Mouse (Mus musculus) hindbrain, embryonic 12.5 days (tissue): ENCODE measurements around the gene Irf3. TPM values are rescaled to one million over a fixed set of nuclear protein-coding genes. Genes with fewer than 3 reads are reported as not detected.
A peak's percentile ranks its signal among the peaks of the same experiment; 100 is the strongest.

Experiments
- ATAC-seq: fragments of 200-750 bp; cut with Nextera tagmentation; 2 replicates; pipeline ENCODE4 v1.8.0; 2017; ENCODE audit warnings: moderate TSS enrichment; ENCODE audit not compliant: low FRiP score
- H3K27ac ChIP-seq: fragments of 300-500 bp; sonication (generic); 2 replicates; pipeline ENCODE4 v1.5.1; 2016; ENCODE audit warnings: mild to moderate bottlenecking
- H3K27me3 ChIP-seq: fragments of 300-500 bp; sonication (generic); 2 replicates; pipeline ENCODE4 v1.6.1; 2016; ENCODE audit warnings: mild to moderate bottlenecking
- H3K36me3 ChIP-seq: fragments of 300-500 bp; sonication (generic); 2 replicates; pipeline ENCODE4 v1.6.1; 2016; ENCODE audit warnings: mild to moderate bottlenecking
- H3K4me1 ChIP-seq: fragments of 300-500 bp; sonication (generic); 2 replicates; pipeline ENCODE4 v1.6.1; 2016
- H3K4me2 ChIP-seq: fragments of 300-500 bp; sonication (generic); replicated peaks from 2 replicates; pipeline ENCODE4 v1.6.1; 2016; ENCODE audit warnings: mild to moderate bottlenecking
- H3K4me3 ChIP-seq: fragments of 300-500 bp; sonication (generic); 2 replicates; pipeline ENCODE4 v1.5.1; 2016; ENCODE audit warnings: mild to moderate bottlenecking
- H3K9ac ChIP-seq: fragments of 300-500 bp; sonication (generic); 2 replicates; pipeline ENCODE4 v1.6.1; 2016; ENCODE audit warnings: mild to moderate bottlenecking, moderate library complexity
- H3K9me3 ChIP-seq: fragments of 300-500 bp; sonication (generic); replicated peaks from 2 replicates; pipeline ENCODE4 v1.6.1; 2016; ENCODE audit warnings: mild to moderate bottlenecking
- WGBS: fragments of 180-500 bp; shearing (Covaris S2); methylation state at CpG from one replicate; pipeline ENCODE4 v1.1.7; 2016; 5-methylcytosine and 5-hydroxymethylcytosine counted together
- polyA plus RNA-seq: library from polyadenylated mRNA; unstranded; fragments of >200 nt; fragmentation: Nextera tagmentation; extraction: Ambion mirVana; gene quantifications from 2 replicates; pipeline ENCODE4 v1.2.1, GENCODE M21; 2016

Irf3 gene
- polyA plus RNA-seq, 1 experiment from 2014 or later, result 74.3 TPM

GRCm38 (mm10) chr7:45027761-45028160 lies 30.3 kb downstream of the Irf3 start:
- Histone ChIP-seq H3K27me3 (no peaks in the 10 kb centered on the region), H3K9ac (no peak overlapping the region), H3K4me1 (peaks cover 12% of the 10 kb centered on the region), H3K36me3 (peaks cover 63% of the 10 kb centered on the region), H3K27ac (no peak overlapping the region), H3K9me3 (no peaks in the 10 kb centered on the region), H3K4me3 (no peak overlapping the region), H3K4me2 (no peak overlapping the region)
- ATAC-seq, result no peak
- WGBS, result 93% methylated on average over 9 of the region's 9 CpGs

GRCm38 (mm10) chr7:45028351-45028750 lies 30.9 kb downstream of the Irf3 start:
- Histone ChIP-seq H3K4me1 (peaks cover 12% of the 10 kb centered on the region), H3K36me3 (peaks cover 69% of the 10 kb centered on the region), H3K9me3 (no peaks in the 10 kb centered on the region), H3K9ac (no peak overlapping the region), H3K4me3 (no peak overlapping the region), H3K27ac (no peak overlapping the region), H3K4me2 (no peak overlapping the region), H3K27me3 (no peaks in the 10 kb centered on the region)
- no peak for ATAC-seq
- WGBS, result 93% methylated on average over 10 of the region's 11 CpGs

- H3K4me1 ChIP-seq, result peaks cover 12% of the 10 kb centered on the region
- WGBS, result 94% methylated on average over 6 of the region's 6 CpGs
- H3K4me3 ChIP-seq, result no peak overlapping the region
- H3K36me3 ChIP-seq, result peaks cover 85% of the 10 kb centered on the region
- H3K4me2 ChIP-seq, result no peak overlapping the region
- H3K9me3 ChIP-seq, result no peaks in the 10 kb centered on the region
- no peak for ATAC-seq
- no peak overlapping the region for H3K27ac ChIP-seq
- no peak overlapping the region for H3K9ac ChIP-seq
- H3K27me3 ChIP-seq, result no peaks in the 10 kb centered on the region
Measured at GRCm38 (mm10) chr7:45029995-45030394, 32.5 kb downstream of the Irf3 start.

- Histone ChIP-seq H3K9me3 (no peaks in the 10 kb centered on the region), H3K4me3 (no peak overlapping the region), H3K27me3 (no peaks in the 10 kb centered on the region), H3K36me3 (peaks cover 94% of the 10 kb centered on the region), H3K4me1 (peaks cover 8% of the 10 kb centered on the region; the same call in 1 of the 2 replicates), H3K4me2 (no peak overlapping the region), H3K27ac (no peak overlapping the region), H3K9ac (peak overlapping the region; percentile 23; the same call in 1 of the 2 replicates)
- 97% methylated on average over 8 of the region's 8 CpGs for WGBS
- no peak for ATAC-seq
Measured at GRCm38 (mm10) chr7:45030857-45031256, 33.4 kb downstream of the Irf3 start.

GRCm38 (mm10) chr7:45033722-45034359 lies 36.4 kb downstream of the Irf3 start:
- H3K4me3 ChIP-seq, result no peak overlapping the region
- no peak overlapping the region for H3K9ac ChIP-seq
- H3K4me1 ChIP-seq, result no peaks in the 10 kb centered on the region
- no peak overlapping the region for H3K4me2 ChIP-seq
- no peaks in the 10 kb centered on the region for H3K27me3 ChIP-seq
- H3K27ac ChIP-seq, result no peak overlapping the region
- no peaks in the 10 kb centered on the region for H3K9me3 ChIP-seq
- peaks cover 99% of the 10 kb centered on the region for H3K36me3 ChIP-seq
- ATAC-seq, result no peak
- WGBS, result 94% methylated on average over 19 of the region's 19 CpGs

- Histone ChIP-seq H3K9me3 (no peaks in the 10 kb centered on the region), H3K4me2 (no peak overlapping the region), H3K27me3 (no peaks in the 10 kb centered on the region), H3K9ac (no peak overlapping the region), H3K36me3 (peaks cover 99% of the 10 kb centered on the region), H3K4me1 (no peaks in the 10 kb centered on the region), H3K27ac (no peak overlapping the region), H3K4me3 (no peak overlapping the region)
- no peak for ATAC-seq
- 89% methylated on average over 3 of the region's 3 CpGs for whole genome bisulfite sequencing
Measured at GRCm38 (mm10) chr7:45035631-45036030, 38.2 kb downstream of the Irf3 start.

GRCm38 (mm10) chr7:45036702-45037101 lies 39.3 kb downstream of the Irf3 start:
- Histone ChIP-seq H3K4me1 (no peaks in the 10 kb centered on the region), H3K4me3 (no peak overlapping the region), H3K36me3 (peaks cover 99% of the 10 kb centered on the region), H3K4me2 (no peak overlapping the region), H3K9ac (no peak overlapping the region), H3K27me3 (no peaks in the 10 kb centered on the region), H3K9me3 (no peaks in the 10 kb centered on the region), H3K27ac (no peak overlapping the region)
- 89% methylated on average over 11 of the region's 11 CpGs for WGBS
- no peak for ATAC-seq

GRCm38 (mm10) chr7:45037720-45038361 lies 40.4 kb downstream of the Irf3 start:
- Histone ChIP-seq H3K27me3 (no peaks in the 10 kb centered on the region), H3K4me2 (no peak overlapping the region), H3K9me3 (no peaks in the 10 kb centered on the region), H3K4me1 (no peaks in the 10 kb centered on the region), H3K36me3 (peaks cover 99% of the 10 kb centered on the region), H3K4me3 (no peak overlapping the region), H3K9ac (no peak overlapping the region), H3K27ac (no peak overlapping the region)
- WGBS, result 73% methylated on average over 7 of the region's 7 CpGs
- ATAC-seq, result no peak

- H3K4me1 ChIP-seq, result no peaks in the 10 kb centered on the region
- no peaks in the 10 kb centered on the region for H3K9me3 ChIP-seq
- peaks cover 99% of the 10 kb centered on the region for H3K36me3 ChIP-seq
- no peak for ATAC-seq
- H3K9ac ChIP-seq, result no peak overlapping the region
- no peak overlapping the region for H3K27ac ChIP-seq
- H3K4me2 ChIP-seq, result no peak overlapping the region
- WGBS, result 93% methylated on average over 9 of the region's 9 CpGs
- no peaks in the 10 kb centered on the region for H3K27me3 ChIP-seq
- H3K4me3 ChIP-seq, result no peak overlapping the region
Measured at GRCm38 (mm10) chr7:45038411-45038810, 41.0 kb downstream of the Irf3 start.

GRCm38 (mm10) chr7:45040851-45041250 lies 43.4 kb downstream of the Irf3 start:
- no peaks in the 10 kb centered on the region for H3K27me3 ChIP-seq
- H3K4me3 ChIP-seq, result no peak overlapping the region
- 95% methylated on average over 9 of the region's 9 CpGs for WGBS
- H3K4me2 ChIP-seq, result no peak overlapping the region
- no peaks in the 10 kb centered on the region for H3K4me1 ChIP-seq
- ATAC-seq, result no peak
- H3K36me3 ChIP-seq, result peaks cover 99% of the 10 kb centered on the region
- H3K27ac ChIP-seq, result no peak overlapping the region
- H3K9me3 ChIP-seq, result no peaks in the 10 kb centered on the region
- no peak overlapping the region for H3K9ac ChIP-seq

GRCm38 (mm10) chr7:45043307-45043706 lies 45.9 kb downstream of the Irf3 start:
- H3K9ac ChIP-seq, result peak overlapping the region; percentile 32; the same call in 1 of the 2 replicates
- no peak overlapping the region for H3K4me2 ChIP-seq
- H3K27me3 ChIP-seq, result no peaks in the 10 kb centered on the region
- no peaks in the 10 kb centered on the region for H3K9me3 ChIP-seq
- no peaks in the 10 kb centered on the region for H3K4me1 ChIP-seq
- ATAC-seq, result no peak
- H3K4me3 ChIP-seq, result no peak overlapping the region
- H3K27ac ChIP-seq, result no peak overlapping the region
- WGBS, result 96% methylated on average over 14 of the region's 14 CpGs
- peaks cover 99% of the 10 kb centered on the region for H3K36me3 ChIP-seq

- ATAC-seq, result no peak
- Histone ChIP-seq H3K9me3 (no peaks in the 10 kb centered on the region), H3K4me3 (no peak overlapping the region), H3K27ac (no peak overlapping the region), H3K4me1 (peaks cover 8% of the 10 kb centered on the region), H3K9ac (no peak overlapping the region), H3K4me2 (no peak overlapping the region), H3K36me3 (peaks cover 97% of the 10 kb centered on the region), H3K27me3 (no peaks in the 10 kb centered on the region)
- 94% methylated on average over 22 of the region's 22 CpGs for WGBS
Measured at GRCm38 (mm10) chr7:45045741-45046140, 48.3 kb downstream of the Irf3 start.

- no peak overlapping the region for H3K4me2 ChIP-seq
- 96% methylated on average over 26 of the region's 26 CpGs for WGBS
- no peaks in the 10 kb centered on the region for H3K9me3 ChIP-seq
- H3K27ac ChIP-seq, result no peak overlapping the region
- no peak for ATAC-seq
- H3K36me3 ChIP-seq, result peaks cover 85% of the 10 kb centered on the region
- peaks cover 20% of the 10 kb centered on the region for H3K4me1 ChIP-seq
- no peak overlapping the region for H3K9ac ChIP-seq
- H3K4me3 ChIP-seq, result no peak overlapping the region; the same call in 1 of the 2 replicates
- H3K27me3 ChIP-seq, result no peaks in the 10 kb centered on the region
Measured at GRCm38 (mm10) chr7:45046853-45047350, 49.5 kb downstream of the Irf3 start.
